Mouse (Mus musculus): ENCODE results near the gene Fads1.

GRCm38 (mm10) chr19:10195252-10195651 is 12.6 kb downstream of the Fads1 start:
- TF ChIP-seq POLR2A (IDR thresholded peaks at IDR 0.05; ENCODE audit: borderline replicate concordance, insufficient read depth, low read length) (no peak), CTCF (IDR thresholded peaks at IDR 0.05; ENCODE audit: borderline replicate concordance, insufficient read depth, low read depth, low read length) (no peak)

Data from cerebellum, adult 2 months (tissue).